Mouse (Mus musculus): ENCODE measurements around the gene Sstr3. TPM values are rescaled to one million over a fixed set of nuclear protein-coding genes. Genes with fewer than 3 reads are reported as not detected.

The Sstr3 gene
- polyA plus RNA-seq, 1 experiment from 2014 or later = 0.09 TPM

- POLR2A ChIA-PET = no interaction called here
- CTCF ChIA-PET = interaction anchor here (0.8 to 1.0 kb wide), 2 partner anchors 10 to 16 kb away, joined by 3 read pairs; partner anchors contain the start of gene Il2rb
- DNase-seq (ENCODE audit: low read depth, low spot score) = no peak
- ATAC-seq = no peak
- no peak for TF ChIP-seq CTCF (IDR thresholded peaks at IDR 0.05)
- no peaks in the 10 kb centered on the region for H3K27me3 ChIP-seq
- in situ Hi-C loops (cut with MboI; ENCODE audit: low pct_unique_long_range_greater_than_20kb) = no loop called here
These were observed 40.5 kb downstream of the Sstr3 start for GRCm38 (mm10) chr15:78504013-78504412.

DNA sequence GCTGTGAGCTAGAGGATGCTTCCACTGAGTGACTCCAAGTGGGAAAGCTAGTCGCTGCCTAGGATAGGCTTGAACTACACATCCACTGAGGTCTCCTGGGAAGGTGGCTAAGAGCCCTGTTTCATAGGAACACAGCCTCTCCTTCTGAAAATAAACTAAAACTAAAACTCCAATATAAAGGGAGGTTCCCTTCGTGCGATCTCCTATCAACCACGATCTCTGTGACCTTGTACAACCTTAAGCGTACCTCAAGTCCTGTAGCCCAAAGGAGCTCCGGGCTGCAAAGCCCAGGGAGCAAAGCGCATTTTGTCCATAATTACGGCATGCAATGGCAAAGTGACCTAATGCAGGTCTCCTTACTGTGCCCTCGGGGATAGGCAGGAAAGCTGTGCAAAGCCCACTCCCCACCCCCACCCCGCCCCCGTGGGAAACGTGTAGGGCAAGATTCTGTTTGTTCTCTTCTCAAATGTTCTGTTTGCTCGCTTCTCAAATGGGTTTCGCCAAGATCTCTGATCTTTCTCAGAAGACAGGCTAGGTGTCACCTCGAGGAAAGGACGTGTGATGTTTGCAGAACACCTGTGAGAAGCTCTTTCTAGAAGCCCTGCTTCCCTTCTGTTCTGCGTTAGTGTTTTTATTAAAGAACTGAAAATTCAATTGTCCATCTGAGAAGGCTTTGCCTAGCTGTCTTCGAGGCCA, 41.9 kb downstream of the Sstr3 start:
- TF ChIP-seq CTCF (IDR thresholded peaks at IDR 0.05) = no peak
- in situ Hi-C loops (cut with MboI; ENCODE audit: low pct_unique_long_range_greater_than_20kb) = no loop called here
- ChIA-PET POLR2A (no interaction called here), CTCF (interaction anchor here (1.5 kb wide), 1 partner anchor 16 kb away, joined by 4 read pairs; no protein-coding TSS in a partner anchor)
- no peak for ATAC-seq
- no peak for DNase-seq (ENCODE audit: low read depth, low spot score)
- no peaks in the 10 kb centered on the region for H3K27me3 ChIP-seq

- no peak for DNase-seq (ENCODE audit: low read depth, low spot score)
- in situ Hi-C loops (cut with MboI; ENCODE audit: low pct_unique_long_range_greater_than_20kb) = no loop called here
- ChIA-PET POLR2A (interaction anchor here (0.7 kb wide), 1 partner anchor 13 kb away, joined by 3 read pairs; no protein-coding TSS in a partner anchor), CTCF (interaction anchor here (1.6 kb wide), 1 partner anchor 9 kb away, joined by 3 read pairs; no protein-coding TSS in a partner anchor)
- no peaks in the 10 kb centered on the region for H3K27me3 ChIP-seq
- TF ChIP-seq CTCF (IDR thresholded peaks at IDR 0.05) = no peak
- ATAC-seq = no peak
These were observed 49.5 kb downstream of the Sstr3 start, which contains the start of gene Il2rb for GRCm38 (mm10) chr15:78494968-78495406. Il2rb (minus strand) TSS chr15:78495271.

DNA sequence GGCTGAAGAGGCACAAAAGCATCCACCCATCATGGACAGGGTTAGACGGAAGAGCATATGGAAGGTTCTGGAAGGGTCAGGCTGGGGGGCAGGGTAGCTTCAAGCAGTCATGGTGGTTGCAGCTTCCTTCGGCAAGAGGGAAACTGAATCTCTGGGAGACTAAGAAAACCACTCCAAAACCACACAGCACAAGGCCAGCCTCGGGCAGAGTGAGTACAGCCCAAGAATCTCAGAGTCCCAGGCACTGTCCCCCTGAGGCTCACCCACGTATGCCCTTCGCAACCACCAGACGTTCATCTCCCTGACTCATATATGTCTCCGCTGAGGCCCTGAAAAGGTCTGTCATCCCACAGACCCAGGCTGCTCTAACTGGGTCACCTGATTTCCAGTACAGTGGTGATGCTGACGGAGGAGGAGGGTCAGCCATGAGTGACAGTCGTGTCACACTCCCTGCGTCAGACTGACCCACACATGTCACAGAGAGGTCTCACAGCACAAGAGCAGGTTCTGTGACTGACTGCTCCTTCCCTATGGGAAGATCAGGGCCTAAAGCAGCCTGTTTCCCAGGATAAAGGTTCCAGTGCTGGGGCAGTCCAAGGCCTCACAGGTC, 51.0 kb downstream of the Sstr3 start:
- in situ Hi-C loops (cut with MboI; ENCODE audit: low pct_unique_long_range_greater_than_20kb) = no loop called here
- CTCF ChIA-PET = interaction anchor here (1.6 kb wide), 1 partner anchor 10 kb away, joined by 3 read pairs; no protein-coding TSS in a partner anchor
- TF ChIP-seq CTCF (IDR thresholded peaks at IDR 0.05) = no peak
- POLR2A ChIA-PET = interaction anchor here (1.1 kb wide), 1 partner anchor 12 kb away, joined by 4 read pairs; no protein-coding TSS in a partner anchor
- no peak for DNase-seq (ENCODE audit: low read depth, low spot score)
- peak; percentile 23 for ATAC-seq
- no peaks in the 10 kb centered on the region for H3K27me3 ChIP-seq

- H3K27me3 ChIP-seq = no peaks in the 10 kb centered on the region
- no peak for ATAC-seq
- ChIA-PET CTCF (interaction anchor here (1.3 kb wide), 1 partner anchor 42 kb away, joined by 3 read pairs; no protein-coding TSS in a partner anchor), POLR2A (no interaction called here)
- in situ Hi-C loops (cut with MboI; ENCODE audit: low pct_unique_long_range_greater_than_20kb) = no loop called here
- no peak for TF ChIP-seq CTCF (IDR thresholded peaks at IDR 0.05)
- no peak for DNase-seq (ENCODE audit: low read depth, low spot score)
These were observed 53.2 kb downstream of the Sstr3 start for GRCm38 (mm10) chr15:78491301-78491700.

DNA sequence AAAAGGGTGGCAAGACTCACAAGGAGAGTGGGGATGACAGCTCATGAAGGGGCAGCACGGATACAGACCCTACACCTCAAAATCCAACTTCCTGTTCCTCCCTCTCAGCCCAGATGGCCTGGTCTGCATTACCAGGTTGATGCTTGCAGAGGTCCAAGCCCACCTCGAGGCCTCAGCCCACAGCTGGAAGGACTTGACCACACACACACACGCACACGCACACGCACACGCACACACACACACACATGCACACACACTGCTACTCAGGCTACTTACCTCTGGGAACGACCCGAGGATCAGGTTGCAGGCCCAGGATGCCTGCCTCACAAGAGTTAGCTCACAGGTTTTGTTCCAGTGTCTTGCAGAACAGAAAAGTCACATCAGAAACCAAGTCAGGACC, 54.6 kb downstream of the Sstr3 start:
- in situ Hi-C loops (cut with MboI; ENCODE audit: low pct_unique_long_range_greater_than_20kb) = no loop called here
- DNase-seq (ENCODE audit: low read depth, low spot score) = no peak
- ChIA-PET CTCF (interaction anchor here (0.9 to 1.3 kb wide), 3 partner anchors 21 to 40 kb away, joined by 3 to 5 read pairs (median 3); no protein-coding TSS in a partner anchor), POLR2A (interaction anchor here (1.2 kb wide), 1 partner anchor 30 kb away, joined by 3 read pairs; no protein-coding TSS in a partner anchor)
- no peak for ATAC-seq
- no peaks in the 10 kb centered on the region for H3K27me3 ChIP-seq
- TF ChIP-seq CTCF (IDR thresholded peaks at IDR 0.05) = no peak

GRCm38 (mm10) chr15:78489248-78489647, 55.2 kb downstream of the Sstr3 start:
- no peak for TF ChIP-seq CTCF (IDR thresholded peaks at IDR 0.05)
- ATAC-seq (no peak), DNase-seq (ENCODE audit: low read depth, low spot score) (no peak)
- in situ Hi-C loops (cut with MboI; ENCODE audit: low pct_unique_long_range_greater_than_20kb) = no loop called here
- CTCF ChIA-PET = interaction anchor here (0.9 to 1.5 kb wide), 3 partner anchors 11 to 40 kb away, joined by 3 read pairs; no protein-coding TSS in a partner anchor
- H3K27me3 ChIP-seq = no peaks in the 10 kb centered on the region
- POLR2A ChIA-PET = interaction anchor here (1.1 to 1.5 kb wide), 3 partner anchors 19 to 29 kb away, joined by 3 to 6 read pairs (median 3); no protein-coding TSS in a partner anchor

DNA sequence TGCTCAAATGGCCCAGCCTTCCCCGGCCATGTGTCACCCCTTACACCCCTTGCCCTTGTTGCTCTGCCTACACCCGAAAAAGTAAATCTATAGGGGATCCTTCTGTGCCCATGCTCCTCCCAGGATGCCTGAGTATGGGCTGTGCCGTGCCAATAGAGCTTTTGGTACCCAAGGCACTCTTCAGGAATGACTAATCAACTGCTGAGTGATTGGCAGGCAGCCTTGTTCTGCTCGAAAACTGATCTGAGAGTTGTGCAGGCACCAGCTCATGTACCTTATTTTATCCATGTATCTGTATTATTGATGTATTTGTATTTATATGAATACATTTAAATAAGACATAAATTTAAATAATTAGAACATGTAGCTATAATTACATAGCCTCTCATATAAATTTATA, 57.4 kb downstream of the Sstr3 start:
- TF ChIP-seq CTCF (IDR thresholded peaks at IDR 0.05) = no peak
- POLR2A ChIA-PET = interaction anchor here (0.9 kb wide), 1 partner anchor 12 kb away, joined by 3 read pairs; no protein-coding TSS in a partner anchor
- no peak for ATAC-seq
- in situ Hi-C loops (cut with MboI; ENCODE audit: low pct_unique_long_range_greater_than_20kb) = no loop called here
- no peak for DNase-seq (ENCODE audit: low read depth, low spot score)
- no peaks in the 10 kb centered on the region for H3K27me3 ChIP-seq
- CTCF ChIA-PET = interaction anchor here (0.9 to 1.3 kb wide), 4 partner anchors 13 to 45 kb away, joined by 3 to 5 read pairs (median 4); no protein-coding TSS in a partner anchor

Other genes starting within 250 kb of the Sstr3 start
- gene Csf2rb2, start 239.0 kb downstream of the Sstr3 start, polyA plus RNA-seq (2021) = 0.09 TPM
- gene Csf2rb, start 218.9 kb downstream of the Sstr3 start, polyA plus RNA-seq (2021) = 0.36 TPM
- gene Tex33, start 148.8 kb downstream of the Sstr3 start, polyA plus RNA-seq (2021) = not detected
- gene Tst, start 138.8 kb downstream of the Sstr3 start, polyA plus RNA-seq (2021) = 23.8 TPM
- gene Mpst, start 138.3 kb downstream of the Sstr3 start, polyA plus RNA-seq (2021) = 61.9 TPM
- 157 TPM for gene Kctd17, start 116.1 kb downstream of the Sstr3 start, polyA plus RNA-seq (2021)
- gene Tmprss6, start 76.1 kb downstream of the Sstr3 start, polyA plus RNA-seq (2021) = 155 TPM
- 1.5 TPM for gene Il2rb, start 49.4 kb downstream of the Sstr3 start, polyA plus RNA-seq (2021)
- 16.9 TPM for gene C1qtnf6, start 13.3 kb downstream of the Sstr3 start, polyA plus RNA-seq (2021)
- gene Rac2, start 28.1 kb upstream of the Sstr3 start, polyA plus RNA-seq (2021) = not detected
- gene Cyth4, start 52.4 kb upstream of the Sstr3 start, polyA plus RNA-seq (2021) = 0.03 TPM
- gene Elfn2, start 174.1 kb upstream of the Sstr3 start, polyA plus RNA-seq (2021) = 0.45 TPM
- gene Mfng, start 228.8 kb upstream of the Sstr3 start, polyA plus RNA-seq (2021) = not detected